Mouse (Mus musculus) E14TG2a.4 (cell line): ENCODE measurements around the gene Cyth1.

Source experiments
- CTCF ChIP-seq: conservative IDR thresholded peaks from 2 replicates; pipeline ENCODE4 v1.5.1; 2014; ENCODE audit warnings: low read length
- NANOG ChIP-seq: IDR thresholded peaks from 2 replicates; pipeline ENCODE4 v1.6.1; 2014; ENCODE audit warnings: borderline replicate concordance, low read length, mixed read lengths
- POU5F1 ChIP-seq: IDR thresholded peaks from 2 replicates; pipeline ENCODE4 v1.6.1; 2014; ENCODE audit warnings: low read length, borderline replicate concordance

DNA sequence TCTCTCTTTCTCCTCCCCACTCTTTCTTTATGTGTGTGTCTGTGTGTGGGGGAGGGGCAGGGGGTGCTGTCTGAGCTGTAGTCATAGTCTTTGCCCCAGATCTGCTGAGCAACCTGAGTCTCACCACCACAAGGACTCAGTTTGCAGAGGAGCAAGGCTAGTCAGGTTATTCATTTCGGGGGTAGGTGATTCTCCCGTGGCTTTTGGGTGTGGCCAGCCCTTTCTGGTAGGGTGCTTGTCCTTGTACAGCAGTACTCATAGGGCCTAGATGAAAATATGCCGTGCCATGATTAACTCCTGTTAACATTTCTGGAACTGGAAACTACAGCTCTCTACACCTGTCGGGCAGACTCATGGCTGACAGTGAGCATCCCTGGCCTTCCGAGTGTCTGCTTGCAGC is 81.8 kb downstream of the Cyth1 start:
- TF ChIP-seq CTCF (no peak), POU5F1 (no peak), NANOG (no peak)
